Mouse (Mus musculus): ENCODE data around the gene Pbld2. TPM values are rescaled to one million over a fixed set of nuclear protein-coding genes. Genes with fewer than 3 reads are reported as not detected.
"Not testable (repeated sequence)": the region's sequence is repeated elsewhere in the genome, so short reads cannot be mapped to it uniquely, and the experiment has no call there.

The Pbld2 gene
- polyA plus RNA-seq, 1 experiment from 2014 or later = 0.78 TPM

DNA sequence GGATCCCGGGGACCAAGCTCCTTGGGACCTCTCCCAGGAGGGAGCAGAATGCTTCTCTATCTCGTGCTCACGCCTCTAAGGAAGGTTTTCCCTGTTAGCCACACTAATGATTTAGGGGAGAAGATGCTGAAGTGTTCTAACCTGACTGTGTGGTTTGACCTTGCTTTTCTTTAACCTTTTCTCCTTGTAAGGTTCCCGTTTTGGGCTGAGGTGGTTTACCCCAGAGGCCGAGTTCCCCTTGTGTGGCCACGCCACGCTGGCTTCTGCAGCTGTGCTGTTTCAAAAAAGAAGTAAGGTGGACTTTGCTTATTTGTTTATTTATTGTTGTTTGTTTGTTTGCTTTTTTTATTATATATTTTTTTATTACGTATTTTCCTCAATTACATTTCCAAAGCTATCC lies 23.6 kb downstream of the Pbld2 start:
- Histone ChIP-seq H3K4me2 (no peak overlapping the region), H3K27me3 (replicated peaks) (no peaks in the 10 kb centered on the region), H3K27ac (ENCODE audit: poor library complexity, severe bottlenecking) (no peak overlapping the region), H3K4me3 (no peak overlapping the region), H3K36me3 (no peaks in the 10 kb centered on the region), H3K9ac (no peak overlapping the region), H3K4me1 (replicated peaks) (no peaks in the 10 kb centered on the region; the same call in 1 of the 2 replicates), H3K9me3 (replicated peaks) (no peaks in the 10 kb centered on the region)
- ATAC-seq (ENCODE audit: insufficient number of reproducible peaks, low FRiP score) = no peak
- WGBS = 81% methylated on average over 8 of the region's 8 CpGs

DNA sequence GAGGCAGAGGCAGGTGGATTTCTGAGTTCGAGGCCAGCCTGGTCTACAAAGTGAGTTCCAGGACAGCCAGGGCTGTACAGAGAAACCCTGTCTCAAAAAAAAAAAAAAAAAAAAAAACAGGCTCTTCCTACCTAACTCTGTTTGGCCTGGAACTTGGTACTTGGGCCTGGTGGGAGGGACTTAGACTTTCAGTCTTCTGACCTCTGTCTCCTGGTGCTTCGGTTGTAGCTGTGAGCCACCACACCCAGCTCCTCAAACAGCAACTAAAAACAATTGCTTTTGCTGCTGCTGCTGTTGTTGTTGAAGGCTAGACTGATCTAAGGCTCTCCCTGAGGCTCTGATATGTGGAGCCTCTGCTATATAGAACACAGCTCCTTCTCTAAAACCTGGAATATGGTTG lies 25.0 kb downstream of the Pbld2 start:
- 0 out of 2 replicates have a peak, but pooled peaks cover 3% of the 10 kb centered on the region for H3K4me1 ChIP-seq (replicated peaks)
- no peak overlapping the region for H3K4me3 ChIP-seq
- H3K4me2 ChIP-seq = no peak overlapping the region
- no peak for ATAC-seq (ENCODE audit: insufficient number of reproducible peaks, low FRiP score)
- H3K27me3 ChIP-seq (replicated peaks) = no peaks in the 10 kb centered on the region
- H3K9ac ChIP-seq = no peak overlapping the region
- H3K36me3 ChIP-seq = no peaks in the 10 kb centered on the region
- H3K9me3 ChIP-seq (replicated peaks) = no peaks in the 10 kb centered on the region
- WGBS = 73% methylated on average over 2 of the region's 2 CpGs
- H3K27ac ChIP-seq (ENCODE audit: poor library complexity, severe bottlenecking) = no peak overlapping the region

GRCm38 (mm10) chr10:63051267-63051666 lies 27.2 kb downstream of the Pbld2 start:
- ATAC-seq (ENCODE audit: insufficient number of reproducible peaks, low FRiP score) = no peak
- Histone ChIP-seq H3K4me1 (replicated peaks) (0 out of 2 replicates have a peak, but pooled peaks cover 3% of the 10 kb centered on the region), H3K4me2 (no peak overlapping the region), H3K36me3 (no peaks in the 10 kb centered on the region), H3K4me3 (no peak overlapping the region), H3K9ac (no peak overlapping the region), H3K9me3 (replicated peaks) (no peaks in the 10 kb centered on the region), H3K27ac (ENCODE audit: poor library complexity, severe bottlenecking) (no peak overlapping the region), H3K27me3 (replicated peaks) (no peaks in the 10 kb centered on the region)
- WGBS = 65% methylated on average over 7 of the region's 7 CpGs

GRCm38 (mm10) chr10:63052011-63052410 lies 27.9 kb downstream of the Pbld2 start:
- no peak overlapping the region for H3K9ac ChIP-seq
- H3K4me1 ChIP-seq (replicated peaks) = peaks cover 5% of the 10 kb centered on the region; the same call in 1 of the 2 replicates
- H3K27ac ChIP-seq (ENCODE audit: poor library complexity, severe bottlenecking) = no peak overlapping the region
- WGBS = 78% methylated on average over 6 of the region's 6 CpGs
- H3K4me3 ChIP-seq = no peak overlapping the region
- no peaks in the 10 kb centered on the region for H3K27me3 ChIP-seq (replicated peaks)
- H3K36me3 ChIP-seq = no peaks in the 10 kb centered on the region
- H3K9me3 ChIP-seq (replicated peaks) = no peaks in the 10 kb centered on the region
- H3K4me2 ChIP-seq = no peak overlapping the region
- ATAC-seq (ENCODE audit: insufficient number of reproducible peaks, low FRiP score) = no peak

DNA sequence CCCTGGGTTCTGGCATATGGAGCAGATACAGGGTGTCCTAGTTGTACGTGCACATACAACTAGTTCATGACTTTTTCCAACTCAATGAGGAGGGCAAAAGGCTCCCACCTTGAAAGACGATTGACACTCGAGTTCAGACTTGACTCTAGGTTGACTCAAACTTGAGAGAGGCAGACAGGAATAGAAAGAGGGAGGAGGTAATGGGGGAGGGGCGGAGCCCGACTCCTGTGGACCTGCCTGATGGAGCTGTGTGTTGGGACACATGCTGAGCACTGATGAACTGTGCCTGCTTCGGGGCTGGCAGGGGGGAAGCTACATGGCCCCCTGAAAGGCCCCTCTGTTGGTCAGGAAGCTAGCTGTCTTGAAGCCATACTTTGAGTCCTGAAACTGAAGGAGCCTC lies 28.9 kb downstream of the Pbld2 start:
- H3K4me2 ChIP-seq = no peak overlapping the region
- no peaks in the 10 kb centered on the region for H3K27me3 ChIP-seq (replicated peaks)
- no peak overlapping the region for H3K27ac ChIP-seq (ENCODE audit: poor library complexity, severe bottlenecking)
- peaks cover 8% of the 10 kb centered on the region; the same call in 1 of the 2 replicates for H3K4me1 ChIP-seq (replicated peaks)
- H3K9ac ChIP-seq = no peak overlapping the region
- H3K4me3 ChIP-seq = no peak overlapping the region
- WGBS = 47% methylated on average over 6 of the region's 6 CpGs
- ATAC-seq (ENCODE audit: insufficient number of reproducible peaks, low FRiP score) = no peak
- no peaks in the 10 kb centered on the region for H3K9me3 ChIP-seq (replicated peaks)
- H3K36me3 ChIP-seq = no peaks in the 10 kb centered on the region

DNA sequence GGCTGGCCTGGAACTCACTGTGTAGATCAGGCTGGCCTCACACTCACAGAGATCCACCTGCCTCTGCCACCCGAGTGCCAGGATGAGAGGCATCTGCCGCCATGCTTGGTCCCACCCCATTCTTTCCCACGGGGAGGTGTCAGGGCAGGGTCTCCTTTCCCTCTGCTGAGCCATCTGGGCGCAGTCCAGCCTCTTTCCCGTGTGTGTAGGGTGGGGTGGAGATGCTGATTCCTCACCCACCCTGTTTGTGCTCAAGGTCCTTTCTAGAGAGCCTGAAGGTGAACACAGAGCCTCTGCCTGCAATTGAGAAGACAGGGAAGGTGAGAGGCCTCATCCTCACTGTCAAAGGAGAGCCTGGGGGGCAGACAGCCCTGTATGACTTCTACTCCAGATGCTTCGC lies 30.0 kb downstream of the Pbld2 start:
- WGBS = 72% methylated on average over 6 of the region's 6 CpGs
- not testable (repeated sequence) for H3K9ac ChIP-seq; H3K9me3 ChIP-seq (replicated peaks); ATAC-seq (ENCODE audit: insufficient number of reproducible peaks, low FRiP score); H3K27me3 ChIP-seq (replicated peaks); H3K4me1 ChIP-seq (replicated peaks); H3K4me2 ChIP-seq; H3K36me3 ChIP-seq; H3K27ac ChIP-seq (ENCODE audit: poor library complexity, severe bottlenecking); H3K4me3 ChIP-seq

DNA sequence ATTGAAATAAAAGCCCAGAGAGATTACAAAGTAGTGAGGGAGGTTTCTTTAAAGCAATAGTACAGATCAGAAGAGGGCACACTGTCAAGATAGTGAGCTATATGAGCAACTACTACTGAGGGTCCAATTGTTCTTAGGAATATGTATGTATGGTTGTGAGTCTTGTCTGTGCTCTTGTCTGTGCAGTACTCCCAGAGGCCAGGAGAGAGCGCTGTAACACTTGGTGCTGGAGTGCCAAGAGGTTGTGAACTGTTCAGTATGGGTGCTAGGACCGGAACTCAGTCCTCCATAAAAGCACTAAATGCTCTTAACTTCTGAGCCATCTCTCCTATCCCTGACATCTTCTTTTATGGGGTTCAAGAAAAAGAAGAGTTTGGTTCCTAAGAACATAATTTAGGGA lies 30.5 kb downstream of the Pbld2 start:
- Histone ChIP-seq H3K27me3 (replicated peaks) (peaks cover 9% of the 10 kb centered on the region; the same call in 1 of the 2 replicates), H3K4me1 (replicated peaks) (peaks cover 8% of the 10 kb centered on the region; the same call in 1 of the 2 replicates), H3K4me3 (no peak overlapping the region), H3K36me3 (no peaks in the 10 kb centered on the region), H3K9me3 (replicated peaks) (no peaks in the 10 kb centered on the region), H3K27ac (ENCODE audit: poor library complexity, severe bottlenecking) (no peak overlapping the region), H3K4me2 (no peak overlapping the region), H3K9ac (no peak overlapping the region)
- 62% methylated on average over 2 of the region's 2 CpGs for WGBS
- no peak for ATAC-seq (ENCODE audit: insufficient number of reproducible peaks, low FRiP score)

GRCm38 (mm10) chr10:63056966-63057750 lies 33.0 kb downstream of the Pbld2 start:
- Histone ChIP-seq H3K9ac (no peak overlapping the region), H3K36me3 (no peaks in the 10 kb centered on the region), H3K4me1 (replicated peaks) (peaks cover 8% of the 10 kb centered on the region; the same call in 1 of the 2 replicates), H3K4me3 (peak overlapping the region; percentile 3; the same call in 1 of the 2 replicates), H3K27ac (ENCODE audit: poor library complexity, severe bottlenecking) (no peak overlapping the region), H3K27me3 (replicated peaks) (peaks cover 9% of the 10 kb centered on the region; the same call in 1 of the 2 replicates), H3K4me2 (peak overlapping the region; percentile 46), H3K9me3 (replicated peaks) (no peaks in the 10 kb centered on the region)
- 35% methylated on average over 24 of the region's 24 CpGs for WGBS
- 0 out of 2 replicates have a peak, but pooled peaks have one; percentile 45 for ATAC-seq (ENCODE audit: insufficient number of reproducible peaks, low FRiP score)

GRCm38 (mm10) chr10:63059862-63060261 lies 35.7 kb downstream of the Pbld2 start, which contains the start of gene Pbld1:
Gene Pbld1, plus strand, starts transcription at chr10:63060162.
- Histone ChIP-seq H3K9ac (no peak within 1 kb of the TSS), H3K4me2 (no peak within 1 kb of the TSS), H3K4me1 (replicated peaks) (peaks cover 6% of the 10 kb centered on the region; the same call in 1 of the 2 replicates), H3K4me3 (no peak within 1 kb of the TSS), H3K27me3 (replicated peaks) (peaks cover 9% of the 10 kb centered on the region; the same call in 1 of the 2 replicates), H3K36me3 (no peaks in the 10 kb centered on the region), H3K27ac (ENCODE audit: poor library complexity, severe bottlenecking) (no peak within 1 kb of the TSS), H3K9me3 (replicated peaks) (no peaks in the 10 kb centered on the region)
- no peak for ATAC-seq (ENCODE audit: insufficient number of reproducible peaks, low FRiP score)
- 79% methylated on average over 2 of the region's 2 CpGs for WGBS

DNA sequence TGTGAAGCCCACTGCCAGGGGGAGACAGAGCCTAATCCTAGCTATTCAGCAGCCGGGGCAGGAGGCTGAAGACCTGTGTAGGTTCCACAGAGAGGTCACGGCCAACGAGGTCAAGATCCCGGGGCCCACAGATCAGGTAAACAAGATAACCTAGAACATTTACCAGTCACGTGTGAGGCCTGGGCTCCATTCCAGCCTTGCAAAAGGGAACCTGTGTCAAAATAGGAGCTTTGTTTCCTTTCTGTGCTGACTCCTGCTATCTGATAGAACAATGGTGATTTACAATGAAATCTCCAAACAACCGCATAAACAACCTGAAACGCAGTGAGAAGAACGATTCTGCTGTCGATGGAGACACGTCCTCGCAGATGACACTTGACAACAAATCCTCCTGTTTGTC lies 36.3 kb downstream of the Pbld2 start:
- Histone ChIP-seq H3K4me1 (replicated peaks) (peaks cover 6% of the 10 kb centered on the region; the same call in 1 of the 2 replicates), H3K9me3 (replicated peaks) (no peaks in the 10 kb centered on the region), H3K36me3 (no peaks in the 10 kb centered on the region), H3K4me2 (no peak overlapping the region), H3K27ac (ENCODE audit: poor library complexity, severe bottlenecking) (no peak overlapping the region), H3K9ac (no peak overlapping the region), H3K4me3 (no peak overlapping the region), H3K27me3 (replicated peaks) (peaks cover 9% of the 10 kb centered on the region; the same call in 1 of the 2 replicates)
- WGBS = 56% methylated on average over 11 of the region's 11 CpGs
- no peak for ATAC-seq (ENCODE audit: insufficient number of reproducible peaks, low FRiP score)

DNA sequence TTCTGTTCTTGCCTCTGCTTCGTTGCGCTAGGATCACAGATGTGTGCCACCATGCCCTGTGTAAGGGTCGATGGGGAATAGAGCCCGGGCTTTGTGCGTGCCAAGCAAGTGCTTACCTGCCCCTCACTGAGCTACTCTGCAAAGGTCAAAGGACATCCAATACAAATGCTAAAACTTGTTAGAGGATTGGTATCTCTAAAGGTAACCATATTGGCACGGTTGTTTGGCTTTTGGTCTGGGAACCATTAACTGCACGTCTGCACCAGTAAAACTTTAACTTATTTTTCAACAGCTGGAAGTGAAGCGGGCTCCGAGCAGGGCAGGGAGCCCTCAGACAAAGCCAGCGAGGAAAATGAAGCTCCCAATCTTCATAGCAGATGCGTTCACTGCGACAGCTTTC lies 37.2 kb downstream of the Pbld2 start:
- Histone ChIP-seq H3K9me3 (replicated peaks) (no peaks in the 10 kb centered on the region), H3K9ac (no peak overlapping the region), H3K4me3 (no peak overlapping the region), H3K4me2 (no peak overlapping the region), H3K36me3 (no peaks in the 10 kb centered on the region), H3K4me1 (replicated peaks) (peaks cover 6% of the 10 kb centered on the region; the same call in 1 of the 2 replicates), H3K27ac (ENCODE audit: poor library complexity, severe bottlenecking) (no peak overlapping the region), H3K27me3 (replicated peaks) (peaks cover 9% of the 10 kb centered on the region; the same call in 1 of the 2 replicates)
- ATAC-seq (ENCODE audit: insufficient number of reproducible peaks, low FRiP score) = no peak
- 72% methylated on average over 12 of the region's 12 CpGs for WGBS

Measured in heart, embryonic 12.5 days (tissue).